Mouse (Mus musculus): ENCODE results near the gene Gja10. TPM values are rescaled to one million over a fixed set of nuclear protein-coding genes. Genes with fewer than 3 reads are reported as not detected.
A peak's percentile ranks its signal among the peaks of the same experiment; 100 is the strongest.

Gene Gja10
- total RNA-seq, 2 experiments from 2014 or later: not detected

GRCm38 (mm10) chr4:32561555-32562095 is 40.9 kb downstream of the Gja10 start:
- ATAC-seq (ENCODE audit: poor library complexity, severe bottlenecking): no peak

GRCm38 (mm10) chr4:32560724-32561554 is 41.6 kb downstream of the Gja10 start:
- ATAC-seq (ENCODE audit: poor library complexity, severe bottlenecking): no peak

DNA sequence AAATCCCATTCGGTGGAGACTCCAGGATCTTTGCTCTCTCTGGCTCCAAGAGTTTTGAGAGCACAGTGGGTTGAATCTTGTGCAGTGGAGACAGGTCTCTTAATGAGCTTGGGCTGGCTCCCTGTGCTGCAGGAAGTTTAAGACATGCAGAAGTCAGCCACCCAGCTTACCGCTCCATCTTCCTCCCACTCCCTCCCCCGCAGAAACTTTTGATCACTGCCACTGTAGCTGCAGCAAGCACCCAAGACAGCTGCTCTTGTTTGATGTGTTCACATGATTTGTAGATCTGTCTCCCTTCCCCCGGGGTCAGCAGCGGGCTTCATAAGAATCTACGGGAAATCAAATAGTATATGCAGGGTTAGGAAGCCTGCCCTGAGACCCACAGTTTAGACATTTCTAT is 42.3 kb downstream of the Gja10 start:
- 0 out of 2 replicates have a peak, but pooled peaks have one; percentile 16 for ATAC-seq (ENCODE audit: poor library complexity, severe bottlenecking)

DNA sequence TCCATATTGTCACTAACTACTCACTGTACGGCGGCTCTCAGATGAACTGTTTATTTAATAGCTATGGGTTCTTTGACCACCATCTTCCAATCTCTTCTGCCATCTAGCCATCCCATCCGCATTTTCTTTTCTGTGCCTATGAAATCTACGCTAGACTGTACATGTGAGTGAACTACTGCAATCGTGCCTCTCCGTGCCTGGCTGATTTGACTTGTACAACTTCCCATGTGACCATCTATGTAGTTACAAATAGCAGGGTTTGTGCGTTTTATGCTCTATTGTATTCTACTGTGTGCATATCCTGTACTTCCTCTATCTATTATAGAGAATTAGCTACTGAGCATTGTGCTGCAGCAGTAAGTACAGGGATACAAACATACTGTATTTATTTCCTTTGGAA is 47.1 kb downstream of the Gja10 start:
- ATAC-seq (ENCODE audit: poor library complexity, severe bottlenecking): no peak

DNA sequence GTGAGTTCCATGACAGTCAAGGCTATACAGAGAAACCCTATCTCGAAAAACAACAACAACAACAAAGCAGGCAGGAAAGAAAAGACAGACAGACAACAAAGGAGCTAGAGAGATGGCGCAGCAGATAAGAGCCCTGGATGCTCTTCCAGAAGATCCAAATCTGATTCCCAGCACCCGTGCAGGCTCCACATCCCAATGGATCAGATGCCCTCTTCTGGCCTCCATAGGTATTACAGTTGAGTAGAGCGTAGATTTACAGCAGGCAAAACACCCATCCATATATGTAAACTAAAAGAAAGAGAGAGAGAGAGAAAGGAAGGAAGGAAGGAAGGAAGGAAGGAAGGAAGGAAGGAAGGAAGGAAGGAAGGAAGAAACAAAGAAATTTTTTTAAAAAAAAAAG is 51.2 kb downstream of the Gja10 start:
- no peak for ATAC-seq (ENCODE audit: poor library complexity, severe bottlenecking)

GRCm38 (mm10) chr4:32549150-32549549 is 53.4 kb downstream of the Gja10 start:
- no peak for ATAC-seq (ENCODE audit: poor library complexity, severe bottlenecking)

Other genes starting within 250 kb of the Gja10 start
- gene Casp8ap2, start 12.7 kb upstream of the Gja10 start, total RNA-seq (2015): 30.0 and 33.3 TPM in 2 replicates
- 36.5 and 46.9 TPM in 2 replicates for gene Casp8ap2, start 12.7 kb upstream of the Gja10 start, total RNA-seq (2017)
- gene Mdn1, start 54.4 kb upstream of the Gja10 start, total RNA-seq (2015): 9.1 and 15.0 TPM in 2 replicates
- gene Mdn1, start 54.4 kb upstream of the Gja10 start, total RNA-seq (2017): 19.3 and 21.7 TPM in 2 replicates
- gene Lyrm2, start 197.5 kb upstream of the Gja10 start, total RNA-seq (2015): 32.5 and 46.5 TPM in 2 replicates
- gene Lyrm2, start 197.5 kb upstream of the Gja10 start, total RNA-seq (2017): 71.2 and 77.3 TPM in 2 replicates